Mouse (Mus musculus) olfactory bulb, adult 2 months (tissue): Measurements from ENCODE around the gene Nceh1.

Source experiments
- CTCF ChIP-seq: fragments of 200-500 bp; IDR thresholded peaks from 2 replicates; pipeline ENCODE4 v1.5.1; 2012; ENCODE audit warnings: low read depth, mild to moderate bottlenecking, low read length, moderate library complexity; ENCODE audit not compliant: insufficient read depth
- POLR2A ChIP-seq: fragments of 200-500 bp; IDR thresholded peaks from 2 replicates; pipeline ENCODE4 v1.6.1; 2012; ENCODE audit warnings: mild to moderate bottlenecking, low read depth, low read length, moderate library complexity; ENCODE audit not compliant: insufficient read depth

- no peak for TF ChIP-seq POLR2A
- no peak for TF ChIP-seq CTCF
These were observed 138.1 kb downstream of the Nceh1 start for GRCm38 (mm10) chr3:27320613-27321495.
